Mouse (Mus musculus) E14TG2a.4 (cell line): ENCODE results near the gene Elavl3.

Source experiments
- CTCF ChIP-seq: conservative IDR thresholded peaks from 2 replicates; pipeline ENCODE4 v1.5.1; 2014; ENCODE audit warnings: low read length
- NANOG ChIP-seq: IDR thresholded peaks from 2 replicates; pipeline ENCODE4 v1.6.1; 2014; ENCODE audit warnings: borderline replicate concordance, low read length, mixed read lengths
- POU5F1 ChIP-seq: IDR thresholded peaks from 2 replicates; pipeline ENCODE4 v1.6.1; 2014; ENCODE audit warnings: low read length, borderline replicate concordance

DNA sequence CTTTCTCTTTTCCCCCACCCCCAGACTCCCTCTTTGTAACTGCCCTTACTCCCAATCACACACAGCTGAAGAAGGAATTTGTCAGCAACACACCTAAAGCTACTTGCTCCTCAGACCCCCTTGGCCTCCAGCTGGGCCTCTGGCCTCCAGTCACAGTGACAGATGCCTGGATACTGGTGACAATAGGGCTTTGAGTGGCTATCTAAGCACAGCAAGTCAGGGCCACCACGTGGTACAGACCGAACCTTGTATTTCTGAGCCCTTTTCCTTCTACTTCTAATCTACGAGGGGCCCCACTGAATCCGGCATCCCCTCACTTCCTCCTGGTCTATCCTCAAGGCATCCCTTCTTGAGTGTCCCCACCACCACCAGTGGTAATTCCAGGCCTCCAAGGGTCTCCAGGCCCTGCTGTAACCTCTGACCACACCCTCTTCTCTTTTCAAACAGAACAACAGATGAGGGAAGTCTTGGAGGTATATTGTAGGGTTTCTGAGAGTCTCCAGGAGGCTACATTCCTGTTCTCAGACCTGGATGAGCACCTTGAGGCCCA, 2.0 kb downstream of the Elavl3 start:
- TF ChIP-seq CTCF = no peak
- TF ChIP-seq POU5F1 = no peak
- TF ChIP-seq NANOG = no peak
